Mouse (Mus musculus) 3T3-L1 (cell line): ENCODE results near the gene Olfr695.
"Not testable (repeated sequence)": the region's sequence is repeated elsewhere in the genome, so short reads cannot be mapped to it uniquely, and the experiment has no call there.

Experiments used
- DNase-seq: peaks from one replicate; pipeline ENCODE4 v3.0.0-alpha.2; 2015; ENCODE audit warnings: low read depth, low spot score

Gene Olfr695

GRCm38 (mm10) chr7:106716296-106716695 lies at the start of gene Olfr695:
Gene Olfr695 (minus strand): TSS chr7:106716396.
- DNase-seq: no peak

- not testable (repeated sequence) for DNase-seq
Observed at GRCm38 (mm10) chr7:106761008-106761407, 44.8 kb upstream of the Olfr695 start.

- DNase-seq: no peak
Observed at GRCm38 (mm10) chr7:106758800-106759199, 42.6 kb upstream of the Olfr695 start.

GRCm38 (mm10) chr7:106755297-106755696 lies 39.1 kb upstream of the Olfr695 start, which contains the start of gene Olfr698:
Gene Olfr698 (minus strand): TSS chr7:106755397.
- no peak for DNase-seq

GRCm38 (mm10) chr7:106745811-106746210 lies 29.6 kb upstream of the Olfr695 start:
- DNase-seq: no peak

GRCm38 (mm10) chr7:106742343-106742742 lies 26.1 kb upstream of the Olfr695 start, which contains the start of gene Olfr697:
Gene Olfr697 (minus strand): TSS chr7:106742443.
- DNase-seq: no peak

- no peak for DNase-seq
Observed at GRCm38 (mm10) chr7:106737028-106737427, 20.8 kb upstream of the Olfr695 start.

- no peak for DNase-seq
Observed at GRCm38 (mm10) chr7:106733717-106734116, 17.5 kb upstream of the Olfr695 start.

- DNase-seq: not testable (repeated sequence)
Observed at GRCm38 (mm10) chr7:106725654-106726053, 9.5 kb upstream of the Olfr695 start.

- DNase-seq: no peak
Observed at GRCm38 (mm10) chr7:106711463-106711862, 4.7 kb downstream of the Olfr695 start.

GRCm38 (mm10) chr7:106707705-106708104 lies 8.5 kb downstream of the Olfr695 start:
- not testable (repeated sequence) for DNase-seq

- no peak for DNase-seq
Observed at GRCm38 (mm10) chr7:106696891-106697290, 19.3 kb downstream of the Olfr695 start.

GRCm38 (mm10) chr7:106692976-106693375 lies 23.2 kb downstream of the Olfr695 start:
- DNase-seq: no peak

- no peak for DNase-seq
Observed at GRCm38 (mm10) chr7:106691714-106692113, 24.5 kb downstream of the Olfr695 start, which contains the start of gene Olfr694. Gene Olfr694 (minus strand): TSS chr7:106691814.

- no peak for DNase-seq
Observed at GRCm38 (mm10) chr7:106685382-106685781, 30.8 kb downstream of the Olfr695 start.

- no peak for DNase-seq
Observed at GRCm38 (mm10) chr7:106680484-106680883, 35.7 kb downstream of the Olfr695 start, which contains the start of gene Olfr693. Gene Olfr693 (minus strand): TSS chr7:106680584.
